Mouse (Mus musculus) lung, adult 18-20 months (tissue): ENCODE results near the gene Spp1.

ENCODE experiments used
- DNase-seq, 2 experiments: peaks; one replicate each; pipeline ENCODE4 v3.0.0; 2022; ENCODE audit warnings: mixed read lengths in 2 of 2

Gene Spp1

DNA sequence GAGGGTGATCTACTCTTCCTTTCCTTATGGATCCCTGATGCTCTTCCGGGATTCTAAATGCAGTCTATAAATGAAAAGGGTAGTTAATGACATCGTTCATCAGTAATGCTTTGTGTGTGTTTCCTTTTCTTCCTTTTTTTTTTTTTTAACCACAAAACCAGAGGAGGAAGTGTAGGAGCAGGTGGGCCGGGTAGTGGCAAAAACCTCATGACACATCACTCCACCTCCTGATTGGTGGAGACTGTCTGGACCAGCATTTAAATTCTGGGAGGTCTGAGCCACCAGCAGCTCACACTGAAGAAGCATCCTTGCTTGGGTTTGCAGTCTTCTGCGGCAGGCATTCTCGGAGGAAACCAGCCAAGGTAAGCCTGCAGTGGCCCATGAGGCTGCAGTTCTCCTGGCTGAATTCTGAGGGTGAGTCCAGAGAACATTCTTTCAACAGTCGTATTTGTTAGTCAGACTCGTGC lies at the start of gene Spp1:
TSS of gene Spp1 (plus strand) at position 284 of the 467 bp plus-strand sequence.
- peak in 1 of 2 experiments; percentile 13 for DNase-seq

DNA sequence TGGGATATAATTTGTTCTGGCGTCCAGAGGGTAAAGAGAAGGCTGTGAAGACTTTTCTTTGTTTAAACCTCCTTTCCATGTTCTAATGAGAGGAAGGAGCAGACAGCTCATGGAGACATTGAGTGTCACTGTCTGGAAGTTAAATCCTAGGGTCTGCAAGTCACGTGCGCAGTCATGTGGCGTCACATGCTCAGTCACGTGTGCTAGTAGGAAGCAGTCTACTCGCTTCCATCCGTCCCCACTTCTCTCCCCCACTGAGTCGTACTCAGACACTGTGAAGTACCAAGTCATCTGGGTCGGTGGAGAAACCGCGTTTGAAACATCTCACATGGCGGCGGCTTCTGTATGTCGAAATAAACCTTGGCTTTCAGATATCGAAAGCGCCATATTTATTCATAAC lies 49.4 kb upstream of the Spp1 start:
- no peak for DNase-seq

DNA sequence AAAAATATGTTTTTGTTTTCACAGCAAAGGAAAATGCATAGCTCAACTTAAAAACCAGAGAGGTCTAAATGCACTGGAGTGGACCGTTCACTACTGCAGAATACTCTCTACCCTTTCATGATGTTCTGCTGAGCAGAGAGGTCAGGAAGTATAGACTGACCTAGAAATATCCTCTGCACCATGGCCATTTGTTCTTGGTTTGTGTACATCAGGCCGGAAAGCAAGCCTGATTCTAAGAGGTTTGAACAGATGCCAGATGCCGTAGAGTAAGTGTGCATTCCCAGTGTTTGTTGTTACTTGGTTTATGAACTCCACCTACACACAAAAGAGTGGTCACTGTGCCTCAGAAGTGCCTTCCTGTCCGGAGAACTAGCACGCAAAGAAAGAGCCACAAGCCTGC lies 48.0 kb upstream of the Spp1 start:
- no peak for DNase-seq

DNA sequence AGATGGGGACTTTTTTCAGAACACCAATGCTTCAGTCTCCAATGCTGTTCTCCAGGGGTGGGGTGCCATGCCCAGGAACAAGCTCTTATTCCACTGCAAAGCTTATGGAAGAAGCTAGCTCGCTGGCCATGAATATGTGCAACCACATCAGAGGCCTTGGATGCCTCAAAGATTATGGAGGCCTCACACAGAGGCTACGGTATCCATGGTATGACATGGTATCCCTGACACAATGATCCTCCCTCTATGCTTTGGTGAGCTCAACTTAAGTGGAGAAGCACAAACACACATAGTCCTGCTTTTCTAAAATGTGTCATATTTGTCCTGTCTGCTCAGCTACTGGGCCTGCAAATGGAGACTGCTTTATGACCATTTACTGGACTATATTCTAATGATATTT lies 44.0 kb upstream of the Spp1 start:
- no peak for DNase-seq

DNA sequence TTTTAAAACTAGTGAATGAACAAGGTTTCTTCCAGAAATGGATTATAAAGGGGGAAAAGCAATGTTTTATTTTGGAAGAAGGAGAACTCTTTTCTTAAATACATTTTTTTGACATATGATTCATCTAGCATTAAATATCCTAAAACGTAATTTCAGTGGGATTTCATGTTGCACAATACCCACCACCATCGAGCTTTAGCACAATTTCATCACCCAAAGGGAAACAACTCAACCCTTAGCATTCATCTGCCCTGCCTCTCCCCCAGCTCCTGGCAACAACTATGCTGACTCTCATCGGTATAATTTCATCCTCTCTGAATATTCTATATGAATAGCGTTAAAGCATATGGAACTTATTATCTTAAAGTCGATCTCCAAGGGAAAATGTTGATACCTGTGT lies 42.1 kb upstream of the Spp1 start:
- DNase-seq: no peak

DNA sequence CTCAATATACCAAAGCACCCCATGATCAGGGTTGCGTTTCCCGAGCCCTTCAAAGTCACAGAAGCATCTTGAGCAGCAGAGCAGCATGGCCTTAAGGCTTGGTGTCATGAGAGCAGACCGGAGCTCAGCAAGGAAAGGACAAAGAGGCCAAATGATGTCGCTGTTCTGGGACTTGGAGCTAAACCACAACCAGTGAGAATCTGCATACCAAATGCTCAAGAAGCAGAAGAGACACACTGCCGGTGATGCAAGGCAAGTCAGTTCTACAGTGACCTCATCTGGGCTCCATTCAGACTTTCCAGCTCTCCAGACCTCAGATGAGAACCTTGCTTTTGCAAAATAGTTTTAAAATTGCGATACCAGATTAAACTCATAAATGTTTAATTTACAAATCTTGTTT lies 38.6 kb upstream of the Spp1 start:
- DNase-seq: peak in 1 of 2 experiments; percentile 4

DNA sequence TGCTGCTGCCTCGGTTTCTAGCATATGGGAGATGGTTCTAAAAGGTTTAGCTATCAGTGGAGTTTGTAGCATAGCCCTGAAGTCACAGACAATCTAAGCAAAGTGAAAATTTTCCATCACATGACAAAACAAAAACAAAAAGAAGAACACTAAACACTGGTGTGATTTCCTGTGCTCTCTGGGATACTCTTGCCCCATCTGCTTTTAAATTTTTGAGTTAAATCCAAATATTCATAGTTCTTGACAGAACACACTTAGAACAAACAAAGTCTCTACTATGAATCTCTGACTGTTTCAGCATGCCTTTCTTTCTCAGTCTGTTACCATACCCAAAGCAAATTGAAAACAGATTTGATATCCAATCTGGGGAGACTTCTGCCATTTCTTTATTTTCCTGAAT lies 36.9 kb upstream of the Spp1 start:
- DNase-seq: no peak

DNA sequence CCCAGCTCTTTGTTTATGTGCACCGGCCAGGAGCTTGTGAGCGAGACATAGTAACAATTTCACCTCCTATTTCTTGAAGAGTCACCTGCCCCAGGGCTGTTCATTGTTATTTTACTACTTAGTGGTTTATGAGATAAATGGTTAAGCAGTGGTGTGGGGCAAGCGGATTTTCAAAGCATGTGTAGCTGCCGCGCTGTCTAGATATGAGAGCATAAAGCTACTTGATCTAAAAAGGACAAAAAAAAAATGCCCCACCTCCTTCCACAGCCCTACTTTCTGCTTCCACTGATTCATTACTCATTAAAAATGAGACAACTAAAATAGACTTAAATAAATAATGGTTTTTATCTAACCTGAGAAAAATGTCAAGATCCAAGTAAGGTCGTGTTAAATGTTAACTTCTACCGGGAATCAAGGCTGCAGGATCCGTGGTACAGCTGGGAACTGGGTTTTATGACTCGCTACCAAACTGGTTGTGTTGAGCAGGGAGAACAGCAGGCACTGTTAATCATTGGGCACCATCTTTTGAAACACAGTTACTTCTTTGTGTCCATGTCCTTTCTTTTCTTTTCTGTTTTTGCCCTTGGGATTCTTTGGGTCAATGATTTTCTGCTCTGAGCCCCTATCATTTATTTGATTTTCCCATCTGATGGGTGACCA lies 35.5 kb upstream of the Spp1 start:
- DNase-seq: no peak

DNA sequence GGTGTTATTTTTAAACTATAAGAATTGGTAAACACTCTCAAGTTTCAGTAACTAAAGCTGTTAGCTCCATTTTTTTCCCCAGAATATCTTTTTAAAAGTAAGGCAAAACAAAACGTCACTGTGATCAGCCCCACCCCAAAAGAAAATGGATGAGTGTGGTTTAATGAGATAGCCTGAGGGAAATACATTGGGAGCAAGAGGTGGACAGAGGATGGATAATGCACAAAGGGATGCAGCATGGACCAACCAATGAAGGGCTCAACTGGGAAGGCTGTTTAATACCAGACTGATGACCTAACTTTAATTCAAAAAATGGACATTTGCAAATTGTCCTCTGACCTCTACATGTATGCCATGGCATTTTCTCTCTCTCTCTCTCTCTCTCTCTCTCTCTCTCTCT lies 34.9 kb upstream of the Spp1 start:
- no peak for DNase-seq

DNA sequence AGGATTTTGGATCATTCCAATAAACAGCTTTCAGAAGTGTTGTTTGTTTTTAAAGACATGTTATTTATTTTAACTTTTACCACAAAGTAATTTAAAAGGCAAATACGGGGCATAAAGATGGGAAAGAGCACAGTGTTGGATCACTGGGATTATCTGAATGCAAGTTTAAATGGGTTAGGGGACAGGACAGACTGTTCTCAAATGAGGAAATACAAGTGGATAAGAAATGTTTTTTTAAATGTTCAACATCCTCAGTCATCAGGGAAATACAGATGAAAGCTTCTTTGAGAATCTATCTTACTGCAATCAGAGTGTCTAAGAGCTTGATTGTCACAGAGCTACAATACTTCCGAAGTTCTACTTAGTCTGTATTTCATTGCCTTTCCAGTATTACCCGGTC lies 32.3 kb upstream of the Spp1 start:
- DNase-seq: no peak

DNA sequence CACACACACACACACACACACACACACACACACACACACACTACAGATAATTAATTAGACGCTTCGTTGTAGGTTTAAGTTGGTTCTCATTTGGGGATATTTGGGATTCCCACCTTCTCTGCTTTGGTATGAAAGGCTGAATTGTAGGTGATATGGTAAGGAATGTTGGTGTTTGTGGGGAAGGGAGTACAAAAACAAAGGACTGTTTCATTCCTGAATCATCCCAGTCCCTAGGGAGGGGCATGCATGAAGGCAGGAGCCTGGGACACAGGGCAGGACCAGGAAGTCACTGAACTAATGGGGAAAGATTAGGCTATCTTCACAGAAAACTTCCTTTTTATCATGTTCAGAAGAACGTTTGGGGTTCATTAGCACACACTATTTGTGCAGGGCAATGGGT lies 31.6 kb upstream of the Spp1 start:
- no peak for DNase-seq

DNA sequence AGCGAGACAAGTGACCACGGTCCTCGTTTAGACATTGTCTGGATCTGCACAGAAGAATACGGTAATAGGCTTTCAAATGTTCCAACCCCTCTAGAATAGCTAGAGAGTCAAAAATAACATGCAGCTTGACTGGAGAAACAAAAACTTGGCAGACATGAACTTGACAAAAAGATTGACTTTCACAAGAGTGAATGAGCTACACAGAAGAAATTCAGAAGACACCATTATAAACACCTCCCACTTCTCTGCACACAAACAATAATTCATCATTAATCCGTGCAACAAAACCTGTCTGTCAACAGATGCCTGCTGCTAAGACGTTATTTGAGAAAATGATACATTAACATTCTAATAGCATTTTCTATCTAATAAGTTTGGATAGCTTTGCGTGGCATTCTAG lies 30.4 kb upstream of the Spp1 start:
- no peak for DNase-seq

DNA sequence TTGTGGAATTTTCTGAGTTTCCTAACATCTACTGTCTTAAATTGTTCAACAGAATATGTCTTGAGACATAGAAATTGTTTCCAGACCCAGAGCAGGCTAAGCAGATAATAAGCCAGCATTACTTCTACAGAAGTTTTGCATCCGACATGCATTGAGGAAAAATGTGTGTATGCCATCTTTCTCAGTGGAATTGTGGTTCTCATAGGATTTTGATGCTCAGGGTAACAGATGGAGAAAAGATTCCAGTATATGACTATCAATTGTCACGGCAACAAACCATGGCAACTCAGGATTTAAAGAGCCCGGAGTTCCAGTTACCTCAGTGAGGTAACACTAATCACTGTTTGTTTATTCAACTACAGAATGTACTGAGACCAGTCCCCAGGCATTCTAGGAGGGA lies 29.9 kb upstream of the Spp1 start:
- no peak for DNase-seq

DNA sequence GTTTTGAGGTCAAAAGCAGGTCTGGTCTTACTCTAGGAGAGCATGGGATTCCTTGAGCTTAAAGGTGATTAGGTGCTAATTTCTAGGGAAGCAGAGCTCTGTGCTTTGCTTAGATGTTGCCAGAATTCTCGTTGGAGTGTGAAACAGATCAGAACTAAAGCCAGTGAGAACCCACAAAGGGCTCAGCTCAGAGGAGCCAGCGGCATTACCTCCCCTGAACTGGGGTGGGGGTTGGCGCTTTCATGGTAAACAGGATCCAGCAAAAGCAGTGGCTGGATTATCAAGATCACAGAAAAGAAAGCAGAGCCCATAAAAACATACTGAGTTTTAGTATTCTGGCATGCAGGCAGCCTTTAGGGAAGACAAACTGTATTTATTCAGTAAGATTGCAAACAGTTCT lies 28.2 kb upstream of the Spp1 start:
- no peak for DNase-seq

DNA sequence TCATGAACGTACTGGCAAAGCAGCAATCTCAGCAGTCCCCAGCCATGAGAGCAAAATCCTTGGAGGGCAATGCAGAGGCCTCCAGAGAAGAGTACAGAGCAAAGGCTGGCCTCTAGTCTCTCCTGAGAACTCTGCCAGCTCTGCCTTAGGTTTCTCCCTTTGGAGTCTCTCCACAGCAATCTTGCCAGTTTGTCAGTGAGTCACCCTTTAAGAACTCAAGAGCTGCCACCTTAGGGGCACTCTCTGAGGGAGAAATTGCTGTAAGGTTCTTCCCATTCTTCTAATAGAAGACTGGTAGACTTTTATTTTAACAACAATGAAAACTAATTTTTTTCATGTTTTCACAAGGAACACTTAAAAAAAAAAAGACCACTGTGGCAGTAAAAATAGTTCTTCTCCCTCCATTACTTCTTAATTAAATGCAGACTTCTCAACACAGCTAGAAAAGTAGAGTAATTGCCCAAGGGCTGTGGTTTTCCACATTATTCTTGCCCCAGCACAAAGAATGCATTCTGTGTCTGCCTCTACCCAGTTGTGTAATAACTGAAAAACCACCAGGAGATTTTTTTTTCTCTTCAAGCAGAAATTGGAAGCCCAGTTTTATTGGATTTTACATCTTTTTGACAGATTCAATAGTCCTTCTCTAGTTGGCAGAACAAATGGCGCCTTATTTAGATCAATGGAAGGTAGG lies 27.2 kb upstream of the Spp1 start:
- no peak for DNase-seq

DNA sequence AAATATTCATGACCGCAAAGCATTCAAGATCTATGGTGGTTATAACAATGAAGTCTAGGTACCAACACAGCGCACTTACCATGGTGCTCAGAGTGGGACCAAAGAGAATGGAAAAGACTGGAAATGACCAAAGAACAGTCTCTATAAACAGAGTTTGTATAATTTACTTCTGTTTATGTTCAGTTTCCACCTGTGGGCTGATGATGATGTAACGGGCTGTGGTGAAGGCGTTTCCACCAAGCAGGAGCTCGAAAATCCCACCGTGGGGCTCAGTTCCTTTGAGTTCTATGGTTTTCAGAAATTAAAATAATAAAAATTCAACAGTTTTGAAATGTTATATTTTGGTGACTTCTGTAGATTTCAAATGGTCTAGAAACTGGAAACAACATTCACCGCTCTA lies 26.4 kb upstream of the Spp1 start:
- no peak for DNase-seq

DNA sequence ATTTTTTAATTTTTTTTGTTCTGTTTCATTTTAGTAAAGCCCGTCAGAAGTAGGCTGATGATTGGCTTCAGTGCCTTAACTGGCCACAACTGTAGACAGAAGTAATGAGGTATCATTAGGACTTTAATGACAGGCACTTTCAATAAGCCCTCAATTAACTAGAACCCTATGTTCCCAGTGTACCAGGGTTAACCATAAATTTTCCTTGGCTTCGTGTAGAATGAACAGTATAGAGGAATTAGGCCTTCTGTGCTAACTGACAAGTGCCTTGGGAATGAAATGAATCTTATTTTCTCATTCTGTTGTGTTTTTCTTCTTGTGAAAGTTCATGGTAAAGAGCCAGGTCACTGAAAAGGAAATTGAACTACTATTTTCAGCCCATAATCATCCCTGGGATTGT lies 18.9 kb upstream of the Spp1 start:
- DNase-seq: no peak

DNA sequence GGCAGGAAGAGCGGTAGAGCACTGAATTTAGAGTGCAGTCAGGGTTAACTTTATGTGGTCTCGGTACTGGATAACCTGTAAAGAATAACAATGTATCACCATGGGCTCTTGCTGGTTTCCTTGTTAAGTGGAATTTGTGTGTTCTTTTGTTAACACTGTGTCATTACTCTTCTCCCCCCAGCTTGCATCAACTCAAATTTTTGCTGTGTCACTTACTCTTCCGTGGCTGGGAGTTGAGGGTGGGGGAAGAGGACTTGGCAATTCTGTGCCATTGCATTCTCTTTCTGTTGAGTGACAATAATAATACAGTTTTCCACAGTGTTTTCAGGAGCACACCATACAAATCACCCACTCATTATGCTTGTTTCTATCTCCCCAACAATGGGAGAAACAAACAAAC lies 17.9 kb upstream of the Spp1 start:
- DNase-seq: no peak

DNA sequence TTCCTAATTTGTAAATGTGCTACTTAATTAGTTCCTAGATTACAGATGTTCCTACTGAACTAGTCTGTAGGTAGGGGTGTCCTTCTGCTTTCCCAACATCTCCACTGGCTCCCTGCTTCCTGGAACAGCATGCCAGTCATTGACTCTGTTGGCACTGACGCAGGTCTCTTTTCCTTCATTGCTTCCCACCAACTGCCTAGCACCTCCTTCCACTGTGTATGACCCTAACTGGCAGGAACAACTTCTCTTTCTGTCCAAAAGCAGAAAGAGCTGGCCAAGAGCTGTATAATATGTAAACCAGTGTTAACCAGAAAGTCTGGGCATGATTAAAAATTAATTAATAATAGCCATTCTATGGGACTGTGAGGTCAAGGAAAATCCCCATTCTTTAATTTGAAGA lies 17.2 kb upstream of the Spp1 start:
- no peak for DNase-seq

DNA sequence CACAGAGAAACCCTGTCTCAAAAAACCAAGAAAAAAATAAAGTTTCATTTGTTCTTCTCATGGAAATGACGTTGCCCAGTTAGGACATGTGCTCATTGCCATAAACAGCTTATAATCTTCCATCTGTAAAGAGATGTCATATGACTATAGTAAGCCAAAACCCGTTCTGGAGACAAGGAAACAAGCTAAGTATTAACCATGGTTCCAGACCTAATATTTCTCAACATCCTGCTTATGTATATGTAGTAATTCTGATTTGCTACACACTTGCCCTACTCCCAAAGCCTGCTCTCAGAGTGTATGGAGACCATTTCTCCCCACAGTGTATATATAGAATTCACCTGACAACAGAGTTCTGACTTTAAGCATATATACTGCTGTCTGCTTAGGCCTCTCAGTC lies 12.9 kb upstream of the Spp1 start:
- no peak for DNase-seq

DNA sequence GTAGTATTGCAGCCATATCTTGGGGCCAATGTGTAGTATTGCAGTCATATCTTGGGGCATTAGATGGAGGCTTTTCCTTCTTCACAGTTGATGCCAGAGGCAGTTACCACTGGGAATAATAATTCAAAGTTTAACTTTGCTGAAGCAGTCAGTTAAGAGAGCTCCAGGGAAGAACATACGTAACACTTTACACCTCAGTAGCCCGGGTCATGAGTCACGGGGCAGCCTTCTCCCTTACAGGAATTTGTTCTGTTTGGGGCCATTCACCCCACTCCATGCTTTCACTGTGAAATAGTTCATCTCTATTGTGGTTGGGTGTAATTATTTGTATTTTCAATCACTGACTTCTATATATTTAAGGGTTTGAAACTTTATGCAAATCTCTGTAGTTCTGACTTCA lies 11.1 kb upstream of the Spp1 start:
- no peak for DNase-seq

DNA sequence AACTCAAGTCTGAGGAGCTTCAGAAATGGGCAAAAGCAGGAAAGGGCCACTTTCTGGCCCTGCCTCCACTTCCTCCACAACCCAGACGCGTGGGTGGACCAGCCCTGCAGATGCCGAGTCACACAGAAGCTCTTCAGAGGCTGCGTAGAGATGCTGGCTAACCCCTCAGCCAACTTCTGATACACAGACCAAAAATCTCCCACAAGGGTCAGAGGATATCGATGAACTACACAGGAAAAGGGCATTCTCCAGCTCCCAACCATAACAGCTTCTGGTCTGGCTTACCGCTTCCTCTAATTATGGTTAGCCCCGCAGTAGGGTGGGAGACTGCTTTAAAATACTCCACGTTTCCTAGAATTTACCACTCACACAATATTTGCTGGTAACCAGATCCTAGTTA lies 9.0 kb upstream of the Spp1 start:
- DNase-seq: peak; percentile 10 to 14

DNA sequence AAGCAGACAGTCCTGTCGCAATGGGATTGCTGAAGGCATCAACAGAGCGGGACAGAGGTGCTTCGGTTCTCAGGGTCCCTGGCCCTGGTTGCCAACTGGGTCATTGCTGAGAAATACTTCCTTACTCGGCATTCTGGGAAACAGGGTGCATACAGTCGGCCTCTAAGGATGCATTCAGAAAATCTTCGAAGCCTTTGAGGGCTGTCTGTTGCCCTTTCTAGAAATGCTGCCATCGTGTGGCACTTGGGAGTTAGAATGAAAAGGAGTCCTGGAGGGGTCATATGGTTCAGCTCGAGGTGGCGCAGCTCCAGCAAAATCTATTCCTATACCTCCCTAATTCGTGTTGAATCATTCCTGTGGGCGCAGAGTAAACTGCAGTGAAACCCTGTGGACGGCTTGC lies 2.0 kb upstream of the Spp1 start:
- DNase-seq: peak in 1 of 2 experiments; percentile 24

DNA sequence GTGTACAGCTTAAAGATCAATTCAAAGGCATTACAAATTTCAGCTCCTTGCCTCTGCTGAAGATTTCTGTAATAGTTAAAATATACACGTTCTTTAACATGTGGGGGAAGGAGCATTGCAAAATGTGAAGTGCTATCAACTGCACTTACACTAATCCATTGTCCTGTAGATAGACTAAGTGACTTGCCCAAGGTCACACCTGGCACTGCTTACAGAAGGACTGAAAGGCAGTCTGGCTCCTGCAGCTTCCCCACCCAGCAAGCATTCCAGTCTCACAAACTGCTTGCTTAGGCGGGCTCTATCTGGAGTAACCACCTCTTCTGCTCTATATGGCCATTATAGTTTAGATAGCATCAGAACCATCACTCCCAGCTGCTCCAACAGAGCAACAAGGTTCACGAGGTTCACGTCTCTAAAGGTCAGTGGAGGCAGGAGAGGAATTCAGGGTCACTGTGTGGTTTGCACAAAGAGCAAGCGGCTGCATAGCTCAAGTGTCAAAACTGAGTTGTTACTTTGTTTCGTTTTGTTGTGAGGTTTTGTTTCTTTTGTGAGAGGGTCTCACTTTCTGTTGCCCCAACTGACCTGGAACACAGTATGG lies 851 bp upstream of the Spp1 start:
- no peak for DNase-seq
